Mouse (Mus musculus) CD4-positive, CD25-positive, alpha-beta regulatory T cell, adult 4 months (primary cell): ENCODE measurements around the gene Faah. TPM values are rescaled to one million over a fixed set of nuclear protein-coding genes. Genes with fewer than 3 reads are reported as not detected.

Source experiments
- ATAC-seq: one replicate; pipeline ENCODE4 v1.8.0; 2017
- polyA plus RNA-seq, 2 experiments: library from polyadenylated mRNA; unstranded; fragments of 100-300 nt; shearing (Covaris generic); gene quantifications; one replicate each; pipeline ENCODE4 v1.2.1; 2017

Gene Faah
- polyA plus RNA-seq, 2 experiments from 2014 or later, result 48.1 to 85.6 TPM

GRCm38 (mm10) chr4:115996729-115997128 is 21.0 kb downstream of the Faah start:
- ATAC-seq, result no peak

GRCm38 (mm10) chr4:115995376-115995730 is 22.4 kb downstream of the Faah start:
- ATAC-seq, result no peak

- ATAC-seq, result no peak
Observed at GRCm38 (mm10) chr4:115994662-115995375, 22.9 kb downstream of the Faah start.

GRCm38 (mm10) chr4:115989382-115989781 is 28.3 kb downstream of the Faah start:
- ATAC-seq, result no peak

GRCm38 (mm10) chr4:115987858-115988530 is 29.7 kb downstream of the Faah start:
- no peak for ATAC-seq

DNA sequence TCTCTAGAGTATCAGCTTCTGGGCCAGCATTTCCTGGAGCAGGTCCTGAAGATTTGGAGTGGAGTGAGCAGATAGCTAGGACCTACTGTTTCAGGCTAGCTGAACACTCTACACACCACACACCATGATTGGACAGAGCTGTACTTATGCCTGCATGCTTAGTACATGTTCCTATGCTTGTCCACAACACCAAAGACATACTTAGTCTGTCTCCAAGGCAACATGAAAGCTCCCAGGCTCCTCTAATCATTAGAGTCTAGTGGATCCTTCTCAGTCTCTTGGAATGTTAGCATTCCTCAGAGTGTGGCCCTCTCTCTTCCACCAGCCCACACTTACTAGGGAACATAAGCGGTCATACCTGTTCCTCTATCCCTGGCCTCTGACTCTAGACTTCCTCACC is 30.3 kb downstream of the Faah start:
- no peak for ATAC-seq

DNA sequence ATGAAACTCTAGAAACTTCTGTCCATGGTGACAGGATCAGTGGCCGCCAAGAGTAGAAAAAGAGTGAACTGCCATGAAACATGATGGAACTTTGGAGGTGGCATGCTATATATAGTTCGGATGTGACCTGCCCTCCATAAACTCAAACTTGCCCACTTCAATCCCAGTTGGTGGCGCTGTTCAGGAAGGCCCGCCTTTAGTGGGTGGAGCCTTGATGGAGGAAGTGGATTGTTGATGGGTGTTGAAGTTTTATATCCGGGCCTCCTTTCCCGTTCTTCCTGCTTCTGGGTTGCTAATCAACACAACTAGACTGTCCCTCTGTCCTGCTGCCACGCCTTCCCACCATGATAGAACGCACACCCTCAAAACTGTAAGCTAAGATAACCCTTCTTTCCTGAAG is 32.8 kb downstream of the Faah start:
- no peak for ATAC-seq

GRCm38 (mm10) chr4:115984111-115984510 is 33.6 kb downstream of the Faah start:
- peak; percentile 79 for ATAC-seq

GRCm38 (mm10) chr4:115980676-115981075 is 37.0 kb downstream of the Faah start:
- ATAC-seq, result peak; percentile 80

DNA sequence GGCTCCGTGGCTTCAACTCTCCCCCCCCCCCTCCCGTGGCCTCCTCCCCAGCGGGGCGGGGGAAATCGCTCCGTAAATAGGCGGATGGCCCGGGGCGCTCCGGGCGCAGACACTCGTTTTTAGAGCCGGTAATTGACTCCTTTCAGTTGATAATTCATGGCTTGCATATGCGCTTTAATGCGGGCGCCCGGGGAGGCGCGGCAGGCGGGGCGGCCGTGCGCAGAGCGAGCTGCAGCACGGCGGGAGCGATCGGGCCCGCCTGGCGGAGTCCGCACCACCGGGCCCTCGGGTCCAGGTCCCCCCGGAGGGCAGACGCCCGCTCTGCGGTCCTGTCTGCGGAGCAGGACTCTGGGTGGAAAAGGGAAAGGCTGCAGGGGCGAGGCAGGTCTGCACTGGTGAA is 38.3 kb downstream of the Faah start:
- no peak for ATAC-seq

DNA sequence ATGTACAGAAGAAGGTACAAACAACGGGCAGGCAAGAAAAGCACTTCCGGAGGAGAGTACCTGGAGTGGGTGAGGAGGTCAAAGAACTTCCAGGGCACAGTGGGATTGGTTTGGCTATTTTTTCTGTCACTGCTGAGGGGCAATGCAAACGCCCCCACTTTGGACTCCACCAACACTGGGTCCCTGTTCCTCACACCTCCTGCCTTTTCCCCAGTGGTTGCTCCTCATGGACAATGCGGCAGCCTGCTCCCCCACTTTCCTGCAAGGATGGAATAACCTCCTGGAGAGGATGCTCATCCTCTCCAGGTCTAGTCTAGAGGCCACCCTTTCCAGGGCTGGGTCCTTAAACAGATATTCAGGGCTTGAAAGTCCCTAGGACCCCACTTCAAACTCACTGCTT is 38.8 kb downstream of the Faah start:
- ATAC-seq, result no peak

GRCm38 (mm10) chr4:115972543-115972942 is 45.2 kb downstream of the Faah start:
- no peak for ATAC-seq

DNA sequence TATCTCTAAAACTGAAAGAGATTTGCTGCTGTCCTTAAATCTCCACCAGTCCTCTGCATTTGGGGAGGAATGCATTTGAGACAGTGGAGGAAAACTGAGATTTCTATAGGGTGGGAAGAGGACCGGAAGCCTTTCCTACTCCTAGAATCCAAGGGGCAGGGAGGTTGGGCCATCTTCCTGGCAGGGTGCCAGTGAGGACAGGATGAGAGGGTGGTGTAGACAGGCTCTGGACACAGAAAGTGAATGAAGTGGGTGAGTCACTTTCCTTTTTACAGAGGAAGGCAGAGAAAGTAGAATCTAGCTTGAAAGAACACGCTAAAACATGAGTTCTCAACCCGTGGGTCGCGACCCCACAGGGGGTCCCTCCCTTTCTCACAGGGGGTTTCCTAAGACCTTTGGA is 53.3 kb downstream of the Faah start:
- no peak for ATAC-seq

- no peak for ATAC-seq
Observed at GRCm38 (mm10) chr4:115963751-115964150, 54.0 kb downstream of the Faah start.

DNA sequence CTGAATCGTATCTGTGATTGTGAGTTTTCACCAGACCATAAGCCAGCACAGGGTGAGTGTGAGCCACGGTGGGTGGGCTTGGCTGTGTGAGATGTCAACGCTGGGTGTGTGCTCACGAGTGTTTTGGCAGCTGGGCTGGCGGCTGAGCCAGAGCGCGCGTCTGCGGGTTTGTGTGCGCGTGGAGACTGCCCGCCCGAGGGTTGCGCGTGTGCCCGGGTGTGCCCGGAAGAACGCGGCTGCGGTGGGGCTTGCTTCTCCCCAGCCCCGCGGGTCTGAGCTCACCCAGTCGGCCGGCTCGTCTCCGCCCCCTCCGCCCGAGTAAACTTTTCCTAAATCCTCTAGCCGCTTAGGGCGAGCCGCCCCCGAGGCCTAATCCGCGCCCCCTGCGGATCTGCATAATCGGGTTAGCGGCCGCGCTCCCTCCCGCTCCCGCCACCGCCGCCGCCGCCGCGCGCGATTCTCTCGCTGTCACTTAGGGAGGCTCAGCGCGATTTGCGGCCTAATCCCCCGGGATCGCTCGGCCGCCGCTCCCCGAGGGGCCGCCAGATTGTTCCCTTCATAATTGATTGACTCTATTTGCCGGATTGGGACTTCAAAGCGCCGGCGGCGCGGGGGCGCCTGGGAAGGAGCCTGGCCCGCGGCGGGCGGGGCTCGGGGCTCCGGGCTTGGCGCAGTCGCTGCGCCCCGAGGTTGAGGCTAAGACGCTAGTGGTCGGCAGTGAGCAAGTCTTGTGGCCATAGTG is 54.9 kb downstream of the Faah start:
- ATAC-seq, result peak; percentile 47

DNA sequence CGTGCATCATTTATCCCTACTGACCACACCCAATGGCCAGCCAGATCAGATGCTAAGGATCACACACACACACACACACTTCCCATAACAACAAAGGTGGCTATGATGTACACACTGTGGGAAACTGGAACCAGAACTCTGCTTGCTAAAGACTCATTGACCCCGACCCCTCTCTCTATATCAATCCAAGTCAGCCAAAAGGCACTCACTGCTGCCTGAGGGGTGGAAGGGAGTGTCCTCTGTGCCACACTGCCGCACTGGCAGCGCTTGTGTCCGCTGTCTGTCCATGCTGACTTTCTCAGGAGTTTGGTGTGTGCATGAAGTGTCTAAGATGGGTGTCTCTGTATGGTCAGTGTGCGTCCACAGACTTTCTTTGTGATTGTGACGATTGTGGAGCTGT is 55.7 kb downstream of the Faah start:
- ATAC-seq, result no peak

- no peak for ATAC-seq
Observed at GRCm38 (mm10) chr4:115959546-115959945, 58.2 kb downstream of the Faah start.

GRCm38 (mm10) chr4:115955494-115955775 is 62.3 kb downstream of the Faah start:
- no peak for ATAC-seq

- ATAC-seq, result no peak
Observed at GRCm38 (mm10) chr4:115954656-115955493, 62.9 kb downstream of the Faah start.

GRCm38 (mm10) chr4:115953559-115953958 is 64.2 kb downstream of the Faah start:
- ATAC-seq, result no peak

DNA sequence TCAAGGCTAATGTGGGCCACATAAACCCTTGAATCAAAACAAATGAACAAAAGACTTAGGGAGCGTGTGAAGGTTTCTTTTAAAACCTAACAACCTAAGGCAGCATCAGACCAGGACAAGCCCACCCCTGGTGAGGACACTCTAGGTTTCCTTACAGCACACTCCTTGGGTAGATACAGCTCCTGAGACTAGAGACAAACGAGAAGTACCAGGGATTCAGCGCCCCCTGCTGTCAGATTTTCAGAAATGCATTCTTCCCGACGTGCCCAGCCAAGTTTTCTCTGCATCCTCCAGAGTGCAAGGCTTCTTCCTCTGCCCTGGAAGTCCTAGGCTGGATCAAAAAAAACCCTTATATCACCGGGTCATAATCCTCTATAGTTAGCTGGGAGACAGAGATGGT is 65.0 kb downstream of the Faah start:
- ATAC-seq, result peak; percentile 43

DNA sequence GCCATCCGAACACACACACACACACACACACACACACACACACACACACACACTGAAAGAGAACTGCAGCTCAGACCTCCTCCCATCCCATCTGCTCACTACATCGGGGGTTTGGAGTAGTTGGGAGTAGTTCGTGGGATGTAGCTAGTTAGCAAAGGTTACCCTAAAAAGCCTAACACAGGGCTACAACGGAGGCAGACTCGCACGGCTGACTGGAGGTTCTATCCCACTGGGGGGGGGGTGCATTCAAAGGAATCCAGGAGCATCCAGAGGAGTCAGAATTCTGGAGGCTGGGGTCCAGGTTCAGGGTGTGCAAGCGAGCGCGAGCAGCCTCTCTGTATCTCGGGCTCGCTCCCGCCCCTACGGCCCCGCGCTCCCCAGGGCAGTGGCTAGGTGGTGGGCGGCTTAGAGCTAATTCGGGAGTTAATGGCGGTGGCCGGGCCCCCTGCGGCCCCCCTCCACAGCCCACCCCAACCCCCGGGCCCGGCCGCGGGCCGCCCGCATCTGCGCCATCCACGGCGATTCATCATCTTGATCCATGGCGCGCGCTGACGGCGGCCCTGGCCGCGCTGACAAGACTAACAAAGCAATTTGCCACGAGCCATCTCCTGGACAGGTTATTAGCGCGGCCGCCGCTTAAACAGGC is 73.9 kb downstream of the Faah start:
- ATAC-seq, result no peak
